Mouse (Mus musculus) liver, embryonic 11.5 days (tissue): ENCODE data around the gene Rpia. TPM values are rescaled to one million over a fixed set of nuclear protein-coding genes. Genes with fewer than 3 reads are reported as not detected.

Experiments used
- ATAC-seq: fragments of 200-750 bp; cut with Nextera tagmentation; replicated peaks from 2 replicates; pipeline ENCODE4 v1.8.0; 2017; ENCODE audit warnings: moderate number of reproducible peaks, mild to moderate bottlenecking, moderate TSS enrichment, moderate library complexity; ENCODE audit not compliant: low FRiP score
- DNase-seq: peaks from one replicate; pipeline ENCODE4 v3.0.0-alpha.2; 2017; ENCODE audit warnings: low spot score
- H3K27ac ChIP-seq: fragments of 300-500 bp; sonication (generic); 2 replicates; pipeline ENCODE4 v1.5.1; 2014; ENCODE audit warnings: mild to moderate bottlenecking, low read depth, low read length, control low read depth
- H3K27me3 ChIP-seq: fragments of 300-500 bp; sonication (generic); replicated peaks from 2 replicates; pipeline ENCODE4 v1.6.1; 2014; ENCODE audit warnings: low read length, mixed read lengths; ENCODE audit not compliant: control insufficient read depth, insufficient read depth
- H3K36me3 ChIP-seq: fragments of 300-500 bp; sonication (generic); 2 replicates; pipeline ENCODE4 v1.6.1; 2014; ENCODE audit warnings: mild to moderate bottlenecking, low read length, moderate library complexity, mixed read lengths; ENCODE audit not compliant: control insufficient read depth, insufficient read depth
- H3K4me1 ChIP-seq: fragments of 300-500 bp; sonication (generic); replicated peaks from 2 replicates; pipeline ENCODE4 v1.6.1; 2014; ENCODE audit warnings: low read length, mixed read lengths; ENCODE audit not compliant: control insufficient read depth, insufficient read depth
- H3K4me2 ChIP-seq: fragments of 300-500 bp; sonication (generic); 2 replicates; pipeline ENCODE4 v1.6.1; 2014; ENCODE audit warnings: mild to moderate bottlenecking, control low read depth, moderate library complexity
- H3K4me3 ChIP-seq: fragments of 300-500 bp; sonication (generic); 2 replicates; pipeline ENCODE4 v1.5.1; 2014; ENCODE audit warnings: low read depth, low read length, control low read depth
- H3K9ac ChIP-seq: fragments of 300-500 bp; sonication (generic); 2 replicates; pipeline ENCODE4 v1.6.1; 2014; ENCODE audit warnings: low read depth, low read length, control low read depth
- H3K9me3 ChIP-seq: fragments of 300-500 bp; sonication (generic); 2 replicates; pipeline ENCODE4 v1.6.1; 2016; ENCODE audit warnings: low read length, inconsistent platforms, mixed read lengths; ENCODE audit not compliant: control insufficient read depth
- WGBS: fragments of 180-500 bp; shearing (Covaris S2); extraction: QIAGEN DNeasy Blood & Tissue Kit; methylation state at CpG from one replicate; pipeline ENCODE4 v1.1.7; 2014; 5-methylcytosine and 5-hydroxymethylcytosine counted together
- polyA plus RNA-seq: library from polyadenylated mRNA; unstranded; fragments of >200 nt; fragmentation: Nextera tagmentation; extraction: Ambion mirVana; gene quantifications from 2 replicates; pipeline ENCODE4 v1.2.1, GENCODE M21; 2014

The Rpia gene
- polyA plus RNA-seq, 1 experiment from 2014 or later: 8.6 TPM

- Histone ChIP-seq H3K4me2 (no peak overlapping the region), H3K36me3 (no peaks in the 10 kb centered on the region), H3K27me3 (no peaks in the 10 kb centered on the region), H3K9ac (no peak overlapping the region), H3K27ac (no peak overlapping the region), H3K4me3 (no peak overlapping the region), H3K4me1 (no peaks in the 10 kb centered on the region), H3K9me3 (no peaks in the 10 kb centered on the region)
- ATAC-seq (no peak), DNase-seq (no peak)
- WGBS: 83% methylated on average over 2 of the region's 2 CpGs
Measured at GRCm38 (mm10) chr6:70735528-70735927, 56.5 kb downstream of the Rpia start.

- Histone ChIP-seq H3K9ac (no peak overlapping the region), H3K4me1 (peaks cover 11% of the 10 kb centered on the region), H3K9me3 (no peaks in the 10 kb centered on the region), H3K27me3 (no peaks in the 10 kb centered on the region), H3K27ac (0 out of 2 replicates have a peak overlapping the region, but pooled peaks have one; percentile 32), H3K4me3 (no peak overlapping the region), H3K36me3 (no peaks in the 10 kb centered on the region), H3K4me2 (no peak overlapping the region)
- DNase-seq: no peak
- ATAC-seq: peak; percentile 89
Measured at GRCm38 (mm10) chr6:70730828-70731227, 61.2 kb downstream of the Rpia start.

- DNase-seq (no peak), ATAC-seq (peak; percentile 87)
- no peaks in the 10 kb centered on the region for H3K9me3 ChIP-seq
- no peaks in the 10 kb centered on the region for H3K36me3 ChIP-seq
- H3K4me3 ChIP-seq: no peak overlapping the region
- no peak overlapping the region for H3K9ac ChIP-seq
- WGBS: 74% methylated on average over 1 of the region's 1 CpGs
- H3K4me2 ChIP-seq: no peak overlapping the region
- H3K4me1 ChIP-seq: peaks cover 11% of the 10 kb centered on the region
- H3K27me3 ChIP-seq: no peaks in the 10 kb centered on the region
- H3K27ac ChIP-seq: peak overlapping the region; percentile 71
Measured at GRCm38 (mm10) chr6:70729125-70729524, 62.9 kb downstream of the Rpia start.

GRCm38 (mm10) chr6:70727094-70727721 lies 64.8 kb downstream of the Rpia start:
- H3K9ac ChIP-seq: no peak overlapping the region
- H3K9me3 ChIP-seq: no peaks in the 10 kb centered on the region
- no peak overlapping the region for H3K4me3 ChIP-seq
- no peak overlapping the region for H3K4me2 ChIP-seq
- peaks cover 11% of the 10 kb centered on the region for H3K4me1 ChIP-seq
- peak overlapping the region; percentile 64 for H3K27ac ChIP-seq
- DNase-seq (no peak), ATAC-seq (peak; percentile 76)
- WGBS: 42% methylated on average over 4 of the region's 4 CpGs
- H3K27me3 ChIP-seq: no peaks in the 10 kb centered on the region
- no peaks in the 10 kb centered on the region for H3K36me3 ChIP-seq

- Histone ChIP-seq H3K4me2 (no peak overlapping the region), H3K27me3 (no peaks in the 10 kb centered on the region), H3K4me3 (no peak overlapping the region), H3K27ac (no peak overlapping the region), H3K9ac (no peak overlapping the region), H3K36me3 (no peaks in the 10 kb centered on the region), H3K4me1 (peaks cover 11% of the 10 kb centered on the region), H3K9me3 (no peaks in the 10 kb centered on the region)
- 63% methylated on average over 2 of the region's 2 CpGs for WGBS
- no peak for DNase-seq
- ATAC-seq: no peak
Measured at GRCm38 (mm10) chr6:70725639-70726038, 66.4 kb downstream of the Rpia start.

GRCm38 (mm10) chr6:70724722-70725121 lies 67.3 kb downstream of the Rpia start:
- Histone ChIP-seq H3K4me2 (no peak overlapping the region), H3K9ac (no peak overlapping the region), H3K4me1 (peaks cover 8% of the 10 kb centered on the region), H3K36me3 (no peaks in the 10 kb centered on the region), H3K27ac (no peak overlapping the region), H3K4me3 (no peak overlapping the region), H3K27me3 (no peaks in the 10 kb centered on the region), H3K9me3 (no peaks in the 10 kb centered on the region)
- no peak for ATAC-seq
- 91% methylated on average over 13 of the region's 13 CpGs for WGBS
- no peak for DNase-seq

- DNase-seq: no peak
- Histone ChIP-seq H3K4me2 (no peak overlapping the region), H3K27me3 (no peaks in the 10 kb centered on the region), H3K9ac (no peak overlapping the region), H3K9me3 (no peaks in the 10 kb centered on the region), H3K4me3 (no peak overlapping the region), H3K27ac (no peak overlapping the region), H3K4me1 (peaks cover 2% of the 10 kb centered on the region; the same call in 1 of the 2 replicates), H3K36me3 (no peaks in the 10 kb centered on the region)
- ATAC-seq: no peak
- whole genome bisulfite sequencing: 86% methylated on average over 7 of the region's 7 CpGs
Measured at GRCm38 (mm10) chr6:70722298-70722697, 69.7 kb downstream of the Rpia start.

GRCm38 (mm10) chr6:70718760-70719159 lies 73.3 kb downstream of the Rpia start:
- H3K9me3 ChIP-seq: no peaks in the 10 kb centered on the region
- 66% methylated on average over 2 of the region's 2 CpGs for WGBS

GRCm38 (mm10) chr6:70718164-70718563 lies 73.9 kb downstream of the Rpia start:
- Histone ChIP-seq H3K4me2 (no peak overlapping the region), H3K9me3 (no peaks in the 10 kb centered on the region), H3K27ac (no peak overlapping the region), H3K4me3 (no peak overlapping the region), H3K9ac (no peak overlapping the region), H3K27me3 (no peaks in the 10 kb centered on the region), H3K36me3 (no peaks in the 10 kb centered on the region), H3K4me1 (no peaks in the 10 kb centered on the region)
- DNase-seq (no peak), ATAC-seq (no peak)
- WGBS: 81% methylated on average over 4 of the region's 4 CpGs

More at GRCm38 (mm10) chr6:70718760-70719159, 73.3 kb downstream of the Rpia start:
- Histone ChIP-seq H3K4me2 (no peak overlapping the region), H3K36me3 (no peaks in the 10 kb centered on the region), H3K9ac (no peak overlapping the region), H3K27me3 (no peaks in the 10 kb centered on the region), H3K27ac (no peak overlapping the region), H3K4me1 (no peaks in the 10 kb centered on the region), H3K4me3 (no peak overlapping the region)
- DNase-seq (no peak), ATAC-seq (no peak)
